Mouse (Mus musculus): ENCODE data around the gene Pde12. TPM values are rescaled to one million over a fixed set of nuclear protein-coding genes. Genes with fewer than 3 reads are reported as not detected.
"Not testable (repeated sequence)": the region's sequence is repeated elsewhere in the genome, so short reads cannot be mapped to it uniquely, and the experiment has no call there.

The Pde12 gene
- 1 to 10 TPM; 3.5 to 5.6 (median 5.2) TPM for polyA plus RNA-seq (2017; shearing (Covaris generic))

DNA sequence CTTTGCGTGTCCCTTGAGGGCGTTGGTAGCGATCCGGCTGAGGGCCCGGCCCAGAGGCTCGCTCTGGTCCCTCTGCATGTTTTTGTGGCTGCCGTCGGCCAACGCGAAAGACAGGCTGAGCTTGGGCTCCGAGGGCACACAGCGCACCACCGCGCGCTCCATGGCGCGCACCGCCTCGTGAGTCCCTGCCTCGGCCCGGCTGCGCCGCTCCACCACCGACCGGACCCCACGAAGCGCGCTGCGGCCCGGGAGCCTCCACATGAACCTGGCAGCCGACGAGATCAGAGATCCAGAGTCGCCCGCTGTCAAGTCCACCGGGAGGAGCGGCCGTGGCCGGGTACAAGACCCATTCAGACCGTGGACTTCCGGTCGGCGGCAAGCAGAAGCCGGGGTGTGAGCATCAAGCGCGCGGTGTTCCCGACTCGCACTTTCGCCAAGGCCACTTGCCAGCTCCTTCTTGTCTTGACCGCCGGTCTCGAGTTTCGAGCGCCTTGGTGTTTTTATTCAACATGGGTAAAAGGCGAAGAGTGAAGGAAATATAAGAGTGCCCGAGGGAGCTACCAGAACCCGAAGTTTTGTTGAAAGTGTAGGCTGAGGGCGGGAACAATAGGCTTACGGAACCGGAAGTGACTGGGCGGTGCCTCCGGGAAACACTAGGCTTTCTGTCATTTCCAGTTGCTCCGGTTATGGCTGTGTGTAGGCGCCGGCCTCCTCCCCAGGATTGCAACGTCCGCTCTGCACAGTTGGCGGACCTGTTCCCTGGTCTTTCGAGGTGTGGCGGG, at the start of gene Pde12:
Gene Pde12, minus strand, starts transcription at position 592 of the 782 bp plus-strand sequence.
- ATAC-seq, result peak; percentile 89

DNA sequence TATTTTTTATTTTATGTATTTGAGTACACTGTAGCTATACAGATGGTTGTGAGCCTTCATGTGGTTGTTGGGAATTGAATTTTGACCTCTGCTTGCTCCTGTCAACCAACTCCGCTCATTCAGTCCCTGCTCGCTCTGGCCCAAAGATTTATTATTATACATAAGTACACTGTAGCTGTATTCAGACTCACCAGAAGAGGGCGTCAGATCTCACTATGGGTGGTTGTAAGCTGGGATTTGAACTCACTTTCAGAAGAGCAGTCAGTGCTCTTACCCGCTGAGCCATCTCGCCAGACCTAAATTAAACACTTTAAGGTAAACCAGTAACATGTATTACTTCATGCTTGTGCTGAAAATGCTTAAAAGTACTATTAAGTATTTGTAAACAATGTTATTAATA, 35.6 kb upstream of the Pde12 start:
- not testable (repeated sequence) for ATAC-seq

DNA sequence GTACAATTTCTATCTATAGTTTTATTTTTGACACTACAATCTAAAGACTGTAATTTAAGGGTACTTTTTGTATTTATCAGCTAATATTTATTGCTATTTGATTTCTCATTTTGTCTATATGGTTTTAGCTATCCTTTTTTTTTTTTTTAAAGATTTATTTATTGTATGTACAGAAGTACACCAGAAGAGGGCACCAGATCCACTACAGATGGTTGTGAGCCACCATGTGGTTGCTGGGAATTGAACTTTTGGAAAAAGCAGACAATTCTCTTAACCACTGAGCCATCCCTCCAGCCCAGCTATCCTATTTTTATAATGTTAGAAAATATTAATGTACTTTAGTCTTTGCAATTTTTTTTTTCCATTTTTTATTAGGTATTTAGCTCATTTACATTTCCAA, 28.2 kb upstream of the Pde12 start:
- ATAC-seq, result no peak

DNA sequence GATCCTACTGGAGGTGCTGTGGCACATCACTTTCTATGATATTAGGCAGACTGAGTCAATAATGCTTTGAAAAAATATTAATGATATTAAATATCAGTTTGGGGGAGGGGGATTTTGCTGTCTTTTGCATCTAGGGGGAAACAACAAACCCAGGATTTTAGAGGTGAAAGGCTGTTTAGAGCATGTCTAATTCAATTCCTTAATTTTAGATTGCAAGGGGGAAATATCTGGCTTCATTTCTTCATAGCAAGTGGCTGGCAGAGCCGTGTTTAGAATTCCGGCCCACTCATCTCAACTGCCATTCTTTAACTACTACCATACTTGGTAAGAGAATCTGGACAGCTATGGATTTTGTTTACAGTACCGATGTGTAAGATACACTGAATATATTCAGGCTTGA, 23.3 kb upstream of the Pde12 start, which contains the start of gene Dnah12:
Gene Dnah12, plus strand, starts transcription at position 301 of the 400 bp plus-strand sequence.
- ATAC-seq, result no peak

DNA sequence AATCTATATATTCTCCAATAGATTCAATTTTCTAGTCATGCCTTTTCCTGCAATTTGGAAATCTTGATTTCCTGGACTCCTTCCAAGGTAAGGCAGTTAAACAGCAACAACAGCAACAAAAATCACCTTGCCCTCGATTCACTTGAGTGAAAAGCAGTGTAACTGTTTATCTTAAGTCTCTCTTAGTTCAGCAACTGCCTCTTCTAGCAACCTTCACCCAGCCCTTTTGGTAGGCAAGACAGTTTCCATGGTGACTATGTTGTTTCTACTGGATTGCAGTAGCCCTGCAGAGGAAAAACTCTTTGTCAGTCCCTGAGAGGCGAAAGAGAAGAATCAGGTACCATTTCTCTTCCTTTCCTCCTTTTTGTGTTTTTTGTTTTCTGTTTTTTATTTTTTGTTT, 21.7 kb upstream of the Pde12 start:
- ATAC-seq, result no peak

DNA sequence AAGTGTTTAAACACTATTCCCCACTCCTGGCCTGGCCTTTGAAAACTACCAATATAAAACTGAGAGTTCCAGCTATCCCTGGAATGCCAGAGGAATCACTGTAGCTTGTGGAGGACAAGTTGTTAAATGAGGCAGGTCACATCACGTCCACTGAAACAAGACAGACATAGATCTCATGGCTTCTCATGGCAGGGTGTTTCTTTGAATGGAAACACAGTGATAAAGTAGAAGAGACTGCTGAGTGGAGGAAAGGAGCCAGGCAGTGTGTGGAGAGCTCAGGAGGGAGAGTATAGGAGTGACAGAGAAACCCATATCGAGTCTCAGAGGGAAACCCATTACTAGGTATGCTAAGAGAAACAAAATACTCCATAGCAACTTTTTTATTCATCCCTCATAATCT, 21.0 kb upstream of the Pde12 start:
- ATAC-seq, result no peak

DNA sequence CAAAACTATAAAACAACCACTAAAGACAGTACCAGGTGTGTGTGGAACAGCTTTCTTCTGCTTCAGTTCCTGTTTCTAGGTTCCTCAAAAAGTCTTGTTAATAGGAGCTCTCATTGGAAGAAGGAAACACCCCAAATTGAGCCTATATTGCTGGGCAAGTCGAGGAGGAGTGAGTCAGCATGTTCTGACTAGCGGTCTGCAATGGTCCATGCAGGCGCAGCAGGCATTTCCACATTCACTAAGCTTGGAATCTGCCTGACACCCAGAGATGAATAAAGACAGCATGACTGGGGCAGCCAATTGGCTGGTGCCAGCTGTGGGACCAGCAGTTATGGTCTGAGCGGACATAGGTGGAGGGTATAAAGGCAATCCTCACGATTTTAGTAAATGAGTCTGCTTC, 6.1 kb upstream of the Pde12 start:
- ATAC-seq, result no peak

DNA sequence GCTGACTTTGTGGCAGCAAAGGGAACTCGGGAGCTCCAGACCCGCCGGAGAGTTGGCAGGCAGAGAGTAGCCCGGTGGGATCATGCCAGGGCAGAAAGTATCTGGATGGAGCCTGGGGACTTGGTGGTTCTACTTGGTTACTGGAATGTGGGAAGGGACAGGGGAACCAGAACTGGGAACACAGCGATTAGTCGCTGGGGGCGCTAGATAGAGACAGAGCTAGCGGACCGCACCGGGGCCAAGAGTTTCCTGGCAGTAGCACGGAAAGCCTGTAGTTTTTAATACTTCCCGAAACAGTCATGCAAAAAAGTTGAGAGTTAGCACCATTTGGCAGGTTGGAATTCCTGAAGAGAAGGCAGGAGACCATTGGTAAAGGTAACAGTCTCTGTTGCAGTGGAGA, 5.7 kb upstream of the Pde12 start:
- no peak for ATAC-seq

DNA sequence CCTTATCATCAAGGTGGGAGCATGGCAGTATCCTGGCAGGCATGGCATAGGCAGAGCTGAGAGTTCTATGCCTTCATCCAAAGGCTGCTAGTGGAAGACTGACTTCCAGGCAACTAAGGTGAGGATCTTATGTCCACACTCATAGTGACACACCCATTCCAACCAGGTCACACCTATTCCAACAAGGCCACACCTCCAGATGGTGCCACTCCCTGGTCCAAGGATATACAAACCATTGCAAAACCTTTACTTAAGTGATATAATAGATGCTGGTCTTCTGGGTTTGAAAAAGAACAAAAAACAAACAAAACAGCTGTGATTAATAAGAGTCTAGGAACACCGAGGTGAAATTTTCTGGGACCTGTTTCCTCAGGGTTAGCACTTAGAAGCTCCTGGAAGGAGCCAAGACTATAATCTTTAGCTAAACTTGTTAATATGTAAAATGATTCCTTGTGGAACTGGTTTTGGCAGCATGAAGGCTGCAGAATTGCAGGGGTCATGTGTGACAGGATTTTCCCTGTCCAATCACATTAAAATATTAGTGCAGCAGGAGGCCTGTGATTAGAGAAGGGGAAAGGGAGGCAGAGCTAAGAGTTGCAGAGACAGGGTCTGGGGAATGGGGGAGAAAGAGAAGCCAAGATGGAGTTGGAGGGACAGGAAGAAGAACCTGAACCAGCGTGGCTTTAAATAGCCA, 4.9 kb upstream of the Pde12 start:
- not testable (repeated sequence) for ATAC-seq

DNA sequence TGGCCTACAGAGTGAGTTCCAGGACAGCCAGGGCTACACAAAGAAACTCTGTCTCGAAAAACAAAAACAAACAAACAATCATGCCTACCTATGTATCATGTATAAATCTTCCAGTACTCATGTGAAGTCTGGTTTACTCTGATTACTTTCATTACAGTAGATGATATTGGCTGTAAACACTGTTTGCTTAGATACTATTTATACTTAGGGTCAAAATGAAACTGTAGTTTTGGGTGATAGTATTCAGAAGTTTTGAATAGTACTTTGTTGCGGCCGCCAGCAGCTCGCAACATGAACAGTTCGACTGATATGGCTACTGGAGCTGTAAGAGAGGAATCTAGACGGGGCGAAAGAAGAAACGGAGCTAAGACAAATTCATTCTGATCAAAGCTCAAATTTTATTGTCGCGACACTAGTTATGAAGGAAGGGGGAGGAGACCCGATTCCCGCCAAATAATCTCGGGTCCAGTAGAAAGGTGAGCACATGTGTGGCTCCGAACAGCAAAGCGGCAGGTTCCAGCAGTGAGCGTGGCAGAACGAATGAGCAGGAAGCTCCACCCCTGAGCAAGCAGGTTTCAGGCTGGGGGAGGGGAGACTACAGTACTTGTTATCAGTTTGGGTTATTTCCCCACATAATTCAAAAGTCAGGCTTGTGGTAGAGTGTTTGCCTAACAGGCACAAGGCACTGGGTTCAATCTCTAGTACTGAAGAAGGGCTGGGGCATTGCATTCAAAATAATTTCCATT, 2.4 kb upstream of the Pde12 start:
- ATAC-seq, result not testable (repeated sequence)

DNA sequence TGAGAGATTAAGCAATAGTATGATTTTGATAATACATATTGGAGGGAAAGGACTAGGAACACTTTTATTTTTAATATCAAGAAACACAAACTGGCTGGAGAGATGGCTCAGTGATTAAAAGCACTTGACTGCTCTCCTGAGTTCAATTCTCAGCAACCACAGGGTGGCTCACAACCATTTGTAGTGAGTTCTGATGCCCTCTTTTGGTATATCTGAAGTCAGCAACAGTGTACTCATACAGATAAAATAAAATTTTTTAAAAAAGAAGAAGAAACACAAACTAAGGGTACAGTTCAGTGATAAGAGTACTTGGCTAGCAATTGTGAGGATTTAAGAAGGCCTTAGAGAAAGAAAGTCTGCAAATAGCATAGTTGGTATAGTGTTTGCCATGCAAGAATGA, 1.3 kb upstream of the Pde12 start:
- ATAC-seq, result no peak

DNA sequence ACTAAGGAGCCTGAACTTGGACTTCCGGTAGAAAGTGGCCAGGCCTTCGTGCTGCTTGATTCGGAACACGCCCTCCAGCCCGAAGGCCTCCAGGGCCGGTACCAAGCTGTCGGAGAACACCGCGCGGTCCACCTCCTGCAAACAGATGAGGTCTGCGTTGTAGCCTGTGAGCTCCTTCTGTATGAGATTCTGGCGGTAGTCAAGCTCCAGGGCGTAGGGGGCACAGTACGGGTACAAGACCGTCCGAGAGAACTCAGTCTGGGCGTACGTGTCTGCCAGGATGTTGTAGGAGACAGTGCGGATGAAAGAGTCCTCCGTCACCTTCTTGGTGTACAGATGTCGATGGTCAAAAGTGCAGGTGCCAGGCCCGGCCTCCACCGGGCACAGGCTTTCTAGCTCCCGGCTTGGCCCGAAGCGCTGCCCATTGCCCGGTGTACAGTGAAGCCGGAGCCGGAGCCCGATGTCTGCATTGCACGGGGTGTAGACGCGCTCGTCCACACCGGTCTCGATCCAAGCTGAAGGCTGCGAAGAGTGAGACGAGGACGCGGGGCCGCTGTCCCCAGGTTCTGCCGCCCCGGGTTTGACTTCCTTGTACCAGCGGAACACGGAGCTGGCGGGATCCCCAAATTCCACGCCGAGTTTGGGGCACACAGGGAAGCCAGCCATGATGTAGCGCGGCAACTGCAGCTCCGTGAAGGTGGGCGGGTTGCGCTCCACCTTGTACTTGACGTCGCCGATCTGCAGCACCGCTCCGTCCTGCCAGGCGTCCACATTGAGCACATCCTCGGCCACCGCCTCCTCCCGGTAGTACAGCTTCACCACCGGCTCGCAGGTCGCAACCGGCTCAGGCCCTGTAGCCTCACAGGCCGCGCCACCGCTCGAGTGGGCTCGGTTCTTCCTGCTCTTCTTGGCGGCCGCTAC, 1.1 kb downstream of the Pde12 start:
- ATAC-seq, result peak; percentile 16

DNA sequence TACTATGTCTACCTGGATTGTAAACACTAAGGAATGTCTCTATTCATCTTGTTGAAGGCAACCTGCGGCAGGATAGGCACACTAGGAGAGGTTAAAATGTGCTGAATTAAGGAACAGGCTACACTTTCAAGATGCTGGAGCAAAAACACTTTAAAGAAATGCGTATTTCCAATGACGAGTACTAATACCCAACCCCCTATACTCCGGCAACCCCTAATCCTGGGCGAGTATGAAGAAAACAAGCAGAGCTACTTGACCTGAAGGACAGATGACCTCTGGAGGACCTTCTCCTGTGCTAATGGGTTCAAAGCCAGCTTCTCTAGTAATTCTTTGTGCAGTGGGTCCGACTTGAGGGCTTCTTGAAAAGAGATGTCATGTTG, 1.7 kb downstream of the Pde12 start:
- no peak for ATAC-seq

DNA sequence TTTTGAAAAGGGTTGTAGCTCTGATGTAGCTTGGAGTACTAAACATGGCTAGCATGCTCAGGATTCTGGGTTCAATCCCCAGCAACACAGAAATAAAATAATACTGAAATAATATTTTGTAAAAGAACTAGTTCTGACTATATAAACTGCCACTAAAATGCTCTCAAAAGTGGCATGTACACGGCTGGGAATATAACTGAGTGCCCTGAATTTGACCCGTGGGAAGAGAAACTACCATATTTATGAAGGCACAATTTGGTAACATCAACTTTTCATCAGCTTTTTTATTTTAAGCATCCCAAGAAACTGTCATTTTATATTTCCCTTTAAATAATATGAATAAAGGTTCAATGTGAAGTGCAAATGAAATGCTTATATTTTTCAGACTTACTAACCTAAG, 5.8 kb downstream of the Pde12 start:
- ATAC-seq, result no peak

DNA sequence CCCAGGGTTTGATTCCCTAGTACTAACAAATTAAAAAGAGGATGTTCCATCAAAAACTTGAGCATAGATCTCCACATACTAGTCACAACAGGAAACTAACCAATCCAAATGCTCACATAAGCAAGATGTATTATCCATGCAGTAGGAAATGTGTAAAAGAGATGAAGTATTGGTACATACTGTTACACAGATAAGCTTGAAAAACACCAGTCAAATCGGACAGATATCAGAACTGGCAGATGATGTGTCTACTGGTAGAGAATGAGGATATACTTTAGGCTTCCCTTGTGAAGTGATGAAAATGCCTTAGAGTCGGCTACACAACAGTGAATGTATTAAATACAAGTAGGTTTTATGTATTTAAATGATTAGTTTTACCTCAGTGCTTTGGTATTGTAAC, 7.2 kb downstream of the Pde12 start:
- no peak for ATAC-seq

DNA sequence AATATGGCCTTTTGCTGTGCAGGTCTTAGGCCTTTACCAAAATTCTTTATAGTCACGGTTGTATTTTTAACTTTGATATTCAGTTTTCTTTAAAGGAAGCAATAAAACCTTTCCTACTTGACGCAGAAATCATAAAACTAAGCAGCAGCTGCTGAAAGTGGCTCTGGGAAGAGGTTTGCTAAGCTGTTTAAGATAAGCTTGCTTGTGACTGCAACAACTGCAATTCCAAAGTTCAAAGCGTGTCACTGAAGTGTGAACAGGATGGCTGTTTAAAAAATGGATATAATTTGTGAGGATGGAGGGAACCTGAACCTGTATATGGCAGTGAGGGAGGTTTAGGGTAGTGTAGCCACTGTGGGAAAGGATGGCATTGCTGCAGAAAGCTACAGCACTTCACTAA, 7.7 kb downstream of the Pde12 start:
- ATAC-seq, result no peak

DNA sequence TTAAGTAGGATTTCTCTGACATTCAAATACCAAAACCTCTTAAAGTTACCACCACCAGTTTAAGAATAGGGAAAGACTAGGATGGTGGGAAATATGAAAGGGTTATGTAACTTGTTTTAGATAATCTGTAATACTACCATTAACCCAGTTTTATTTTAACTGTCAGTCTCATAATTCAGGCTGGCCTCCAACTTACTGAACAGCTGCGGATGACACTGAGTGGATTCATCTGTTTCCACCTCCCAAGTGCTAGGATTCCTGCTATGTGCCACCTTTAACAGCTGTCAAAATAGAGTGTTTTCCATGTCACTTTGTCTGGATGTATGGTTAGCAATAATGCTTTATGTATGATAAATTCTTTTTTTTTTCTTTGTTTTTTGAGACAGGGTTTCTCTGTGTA, 9.4 kb downstream of the Pde12 start:
- ATAC-seq, result no peak

DNA sequence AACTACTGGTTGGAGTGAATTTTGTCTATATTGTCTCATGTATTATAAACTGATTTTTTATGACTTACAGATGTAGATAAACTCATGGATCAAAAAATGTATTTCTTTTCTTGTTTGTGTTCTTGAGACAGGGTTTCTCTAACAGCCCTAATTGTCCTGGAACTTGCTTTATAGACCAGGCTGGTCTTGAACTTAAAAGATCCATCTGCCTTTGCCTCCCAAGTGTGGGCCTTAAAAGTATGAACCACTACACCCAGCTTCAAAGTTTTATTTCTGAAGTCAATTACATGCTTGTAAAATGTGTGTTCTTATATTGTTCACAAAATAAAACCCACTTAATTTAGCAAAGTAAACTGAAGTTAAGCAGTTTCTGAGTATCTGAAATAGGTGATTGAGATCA, 11.5 kb downstream of the Pde12 start:
- no peak for ATAC-seq

DNA sequence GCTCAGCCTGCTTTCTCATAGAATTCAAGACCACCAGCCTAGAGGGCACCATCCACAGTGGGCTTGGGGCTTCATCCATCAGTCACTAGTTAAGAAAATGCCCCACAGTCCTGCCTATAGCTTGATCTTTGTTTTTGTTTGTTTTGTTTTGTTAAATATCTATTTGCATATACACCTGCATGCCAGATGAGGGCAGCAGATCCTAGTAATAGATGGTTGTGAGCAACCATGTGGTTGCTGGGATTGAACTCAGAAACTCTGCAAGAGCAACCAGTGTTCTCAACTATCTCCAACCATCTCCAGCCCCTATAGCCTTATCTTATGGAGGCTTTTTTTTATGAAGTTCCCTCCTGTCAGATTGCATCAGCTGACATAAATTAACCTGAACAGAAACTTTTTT, 17.8 kb downstream of the Pde12 start:
- ATAC-seq, result peak; percentile 54

DNA sequence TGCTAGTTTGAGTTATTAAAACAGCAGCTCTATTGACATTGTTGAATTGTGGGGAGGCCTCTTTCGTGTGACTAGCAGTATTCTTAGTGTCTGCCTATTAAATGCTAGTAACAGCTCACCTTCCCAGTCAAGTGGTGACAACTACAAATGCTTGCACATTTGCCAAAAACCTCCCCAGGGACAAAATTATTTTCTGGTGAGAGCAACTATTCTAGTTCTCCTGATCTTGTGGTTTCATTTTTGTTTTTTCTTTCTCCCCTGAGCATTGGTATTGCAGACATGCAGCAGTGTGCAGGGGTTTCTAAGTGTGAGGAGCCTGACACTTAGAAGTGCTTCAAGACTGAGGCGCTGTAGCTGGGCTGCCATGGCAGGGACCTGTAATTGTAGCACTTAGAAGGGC, 21.9 kb downstream of the Pde12 start:
- ATAC-seq, result no peak

DNA sequence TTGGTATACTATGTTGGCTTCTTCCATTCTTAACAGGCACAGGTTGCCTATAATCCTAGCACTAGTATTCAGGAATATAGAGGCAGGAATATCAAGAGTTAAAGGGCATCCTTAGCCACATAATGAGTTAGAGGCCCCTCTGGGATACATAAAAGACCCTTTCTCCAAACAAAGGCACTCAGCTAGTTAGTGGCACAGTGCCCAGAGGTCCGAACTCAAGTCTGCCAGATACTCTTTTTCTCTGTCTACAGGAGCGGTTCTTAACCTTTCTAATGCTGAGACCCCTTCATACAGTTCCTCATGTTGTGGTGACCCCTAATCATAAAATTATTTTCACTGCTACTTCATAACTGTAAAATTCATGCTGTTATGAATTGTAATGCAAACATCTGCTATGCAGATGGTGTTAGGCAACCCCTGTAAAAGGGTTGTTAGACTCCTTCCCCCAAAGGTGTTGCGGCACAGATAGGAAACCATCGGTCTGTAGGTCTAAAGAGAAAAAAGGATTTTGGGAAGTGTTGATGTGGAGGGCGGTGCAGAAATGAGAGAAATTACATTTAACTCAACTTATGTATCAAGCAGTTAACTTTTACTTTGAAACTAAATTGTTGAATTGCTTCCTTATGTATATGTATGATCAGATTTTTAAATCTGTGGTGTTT, 23.6 kb downstream of the Pde12 start:
- ATAC-seq, result no peak
